8 mouse cellular contexts compared by ENCODE assay signal in the genomic region with DNA sequence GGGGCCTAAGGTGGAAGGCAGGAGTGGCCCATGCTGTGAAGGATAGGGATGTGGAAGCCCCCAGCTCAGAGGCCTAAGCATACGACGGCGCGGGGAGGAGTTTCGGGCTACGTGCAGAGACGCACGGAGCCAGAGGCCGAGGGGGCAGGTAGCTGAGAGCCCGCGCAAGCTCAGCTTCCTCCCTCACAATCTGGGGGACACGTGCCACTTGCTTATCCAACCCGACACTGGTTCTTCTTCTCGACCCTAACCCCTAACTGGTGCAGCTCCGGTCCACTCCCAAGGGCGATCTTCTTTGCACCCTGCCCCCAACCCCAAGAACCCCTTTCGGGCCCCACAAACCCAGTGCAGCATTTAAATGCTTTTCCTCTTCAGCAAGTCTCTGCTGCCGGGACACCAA. TPM values are rescaled to one million over a fixed set of nuclear protein-coding genes. Genes with fewer than 3 reads are reported as not detected.
DNase-seq lines count a peak whose midpoint lies in the region; ATAC-seq lines count a peak whose summit lies in the region.

No protein-coding gene starts in this region.

- H3K4me1 ChIP-seq in limb, embryonic 13.5 days, result peaks cover 43% of the 10 kb centered on the region
- peaks cover 51% of the 10 kb centered on the region for H3K4me1 ChIP-seq in midbrain, embryonic 13.5 days (replicated peaks)

- no peaks in the 10 kb centered on the region for H3K27me3 ChIP-seq in limb, embryonic 13.5 days
- no peaks in the 10 kb centered on the region for H3K27me3 ChIP-seq in midbrain, embryonic 13.5 days

- peak overlapping the region; percentile 95 for H3K4me2 ChIP-seq in limb, embryonic 13.5 days (replicated peaks)
- H3K4me2 ChIP-seq in midbrain, embryonic 13.5 days (replicated peaks), result peak overlapping the region; percentile 88

- peak overlapping the region; percentile 71 for H3K4me3 ChIP-seq in limb, embryonic 13.5 days
- H3K4me3 ChIP-seq in midbrain, embryonic 13.5 days (replicated peaks), result peak overlapping the region; percentile 63

- no peaks in the 10 kb centered on the region for H3K9me3 ChIP-seq in limb, embryonic 13.5 days
- no peaks in the 10 kb centered on the region for H3K9me3 ChIP-seq in midbrain, embryonic 13.5 days

- H3K27ac ChIP-seq in limb, embryonic 13.5 days, result peak overlapping the region; percentile 92
- peak overlapping the region; percentile 83 for H3K27ac ChIP-seq in midbrain, embryonic 13.5 days

- peaks cover 61% of the 10 kb centered on the region for H3K36me3 ChIP-seq in limb, embryonic 13.5 days
- H3K36me3 ChIP-seq in midbrain, embryonic 13.5 days, result peaks cover 51% of the 10 kb centered on the region

- DNase-seq in ovary, postnatal 36 days (ENCODE audit: low spot score), result peak; percentile 64
- no peak for DNase-seq in ovary, adult 18-20 months (ENCODE audit: low spot score)
- peak; percentile 84 for DNase-seq in embryo, embryonic 10.5 days (ENCODE audit: low spot score)
- DNase-seq in gastrocnemius, postnatal 25 days, result peak; percentile 76
- peak; percentile 65 for DNase-seq in kidney, adult 11 months
- peak; percentile 29 to 57 for DNase-seq in spleen, postnatal 14 days (ENCODE audit: low spot score in 2 of 2)

- H3K9ac ChIP-seq in limb, embryonic 13.5 days, result peak overlapping the region; percentile 88
- H3K9ac ChIP-seq in midbrain, embryonic 13.5 days (replicated peaks), result peak overlapping the region; percentile 80

- peak; percentile 60 for ATAC-seq in limb, embryonic 13.5 days (ENCODE audit: low FRiP score, low read depth)
- ATAC-seq in midbrain, embryonic 13.5 days, result peak; percentile 69

- WGBS in limb, embryonic 13.5 days, result under 1% methylated on average over 18 of the region's 18 CpGs
- WGBS in midbrain, embryonic 13.5 days, result 0% methylated on average over 18 of the region's 18 CpGs

RNA-seq across cellular contexts. Expression of a gene that starts 0.6 kb away (rescaled TPM):
- total RNA-seq in gastrocnemius, postnatal 25 days (2021), result 1,000 to 10,000 TPM; 2,445 to 2,599 TPM
- polyA plus RNA-seq in limb, embryonic 13.5 days (2015; fragmentation: Nextera tagmentation; extraction: Ambion mirVana), result 782 and 803 TPM in 2 replicates
- polyA plus RNA-seq in midbrain, embryonic 13.5 days (2015; fragmentation: Nextera tagmentation; extraction: Ambion mirVana), result 329 and 343 TPM in 2 replicates

RNA-seq across cellular contexts. Expression of a gene that starts 5.0 kb away (rescaled TPM):
- 1 to 10 TPM; 2.7 to 3.2 TPM for total RNA-seq in gastrocnemius, postnatal 25 days (2021)
- polyA plus RNA-seq in limb, embryonic 13.5 days (2015; fragmentation: Nextera tagmentation; extraction: Ambion mirVana), result 10.4 and 12.3 TPM in 2 replicates
- 7.7 and 8.2 TPM in 2 replicates for polyA plus RNA-seq in midbrain, embryonic 13.5 days (2015; fragmentation: Nextera tagmentation; extraction: Ambion mirVana)

RNA-seq across cellular contexts. Expression of a gene that starts 15.8 kb away (rescaled TPM):
- total RNA-seq in gastrocnemius, postnatal 25 days (2021), result 10 to 100 TPM; 42.1 to 44.0 TPM
- 165 and 177 TPM in 2 replicates for polyA plus RNA-seq in limb, embryonic 13.5 days (2015; fragmentation: Nextera tagmentation; extraction: Ambion mirVana)
- 202 and 204 TPM in 2 replicates for polyA plus RNA-seq in midbrain, embryonic 13.5 days (2015; fragmentation: Nextera tagmentation; extraction: Ambion mirVana)

RNA-seq across cellular contexts. Expression of a gene that starts 15.9 kb away (rescaled TPM):
- total RNA-seq in gastrocnemius, postnatal 25 days (2021), result 1 to 10 TPM; 1.2 TPM
- 166 and 172 TPM in 2 replicates for polyA plus RNA-seq in limb, embryonic 13.5 days (2015; fragmentation: Nextera tagmentation; extraction: Ambion mirVana)
- 82.7 and 89.5 TPM in 2 replicates for polyA plus RNA-seq in midbrain, embryonic 13.5 days (2015; fragmentation: Nextera tagmentation; extraction: Ambion mirVana)

RNA-seq across cellular contexts. Expression of a gene that starts 26.6 kb away (rescaled TPM):
- 1 to 10 TPM; 1.6 to 1.7 TPM for total RNA-seq in gastrocnemius, postnatal 25 days (2021)
- polyA plus RNA-seq in limb, embryonic 13.5 days (2015; fragmentation: Nextera tagmentation; extraction: Ambion mirVana), result 1.0 and 1.3 TPM in 2 replicates
- 5.1 and 7.5 TPM in 2 replicates for polyA plus RNA-seq in midbrain, embryonic 13.5 days (2015; fragmentation: Nextera tagmentation; extraction: Ambion mirVana)
